Mouse (Mus musculus): ENCODE data around the gene Sppl3.
"Not testable (repeated sequence)": the region's sequence is repeated elsewhere in the genome, so short reads cannot be mapped to it uniquely, and the experiment has no call there.

The Sppl3 gene

GRCm38 (mm10) chr5:115073306-115073705 is 62.4 kb downstream of the Sppl3 start:
- DNase-seq (ENCODE audit: low read depth, low spot score) = not testable (repeated sequence)

GRCm38 (mm10) chr5:115074749-115075148 is 63.8 kb downstream of the Sppl3 start:
- no peak for DNase-seq (ENCODE audit: low read depth, low spot score)

- peak; percentile 65 for DNase-seq (ENCODE audit: low read depth, low spot score)
Observed at GRCm38 (mm10) chr5:115076144-115076901, 65.4 kb downstream of the Sppl3 start.

GRCm38 (mm10) chr5:115081636-115082035 is 70.7 kb downstream of the Sppl3 start:
- DNase-seq (ENCODE audit: low read depth, low spot score) = no peak

GRCm38 (mm10) chr5:115083492-115083891 is 72.6 kb downstream of the Sppl3 start:
- DNase-seq (ENCODE audit: low read depth, low spot score) = no peak

- DNase-seq (ENCODE audit: low read depth, low spot score) = no peak
Observed at GRCm38 (mm10) chr5:115085675-115086074, 74.7 kb downstream of the Sppl3 start.

GRCm38 (mm10) chr5:115089592-115090268 is 78.8 kb downstream of the Sppl3 start:
- DNase-seq (ENCODE audit: low read depth, low spot score) = no peak

- no peak for DNase-seq (ENCODE audit: low read depth, low spot score)
Observed at GRCm38 (mm10) chr5:115091015-115091414, 80.1 kb downstream of the Sppl3 start.

GRCm38 (mm10) chr5:115091776-115092175 is 80.8 kb downstream of the Sppl3 start:
- DNase-seq (ENCODE audit: low read depth, low spot score) = no peak

GRCm38 (mm10) chr5:115098195-115098594 is 87.3 kb downstream of the Sppl3 start, which contains the start of gene Gm10401:
Gm10401 (minus strand) TSS chr5:115098295.
- DNase-seq (ENCODE audit: low read depth, low spot score) = no peak

GRCm38 (mm10) chr5:115099530-115099929 is 88.6 kb downstream of the Sppl3 start:
- no peak for DNase-seq (ENCODE audit: low read depth, low spot score)

GRCm38 (mm10) chr5:115099991-115100390 is 89.1 kb downstream of the Sppl3 start:
- no peak for DNase-seq (ENCODE audit: low read depth, low spot score)

- DNase-seq (ENCODE audit: low read depth, low spot score) = no peak
Observed at GRCm38 (mm10) chr5:115100473-115100872, 89.5 kb downstream of the Sppl3 start.

- DNase-seq (ENCODE audit: low read depth, low spot score) = no peak
Observed at GRCm38 (mm10) chr5:115102231-115102630, 91.3 kb downstream of the Sppl3 start.

- not testable (repeated sequence) for DNase-seq (ENCODE audit: low read depth, low spot score)
Observed at GRCm38 (mm10) chr5:115103253-115103652, 92.3 kb downstream of the Sppl3 start.

GRCm38 (mm10) chr5:115111156-115111555 is 100.2 kb downstream of the Sppl3 start:
- DNase-seq (ENCODE audit: low read depth, low spot score) = no peak

GRCm38 (mm10) chr5:115113244-115113643 is 102.3 kb downstream of the Sppl3 start:
- DNase-seq (ENCODE audit: low read depth, low spot score) = no peak

- DNase-seq (ENCODE audit: low read depth, low spot score) = no peak
Observed at GRCm38 (mm10) chr5:115114501-115114900, 103.6 kb downstream of the Sppl3 start.

- DNase-seq (ENCODE audit: low read depth, low spot score) = no peak
Observed at GRCm38 (mm10) chr5:115116426-115116825, 105.5 kb downstream of the Sppl3 start.

- DNase-seq (ENCODE audit: low read depth, low spot score) = no peak
Observed at GRCm38 (mm10) chr5:115117467-115117866, 106.5 kb downstream of the Sppl3 start.

GRCm38 (mm10) chr5:115118961-115119570 is 108.1 kb downstream of the Sppl3 start, which contains the start of gene Acads:
Acads (minus strand) TSS chr5:115119346.
- peak; percentile 91 for DNase-seq (ENCODE audit: low read depth, low spot score)

GRCm38 (mm10) chr5:115120978-115121377 is 110.0 kb downstream of the Sppl3 start:
- DNase-seq (ENCODE audit: low read depth, low spot score) = no peak
